Mouse (Mus musculus): ENCODE data around the gene Cacybp.

DNA sequence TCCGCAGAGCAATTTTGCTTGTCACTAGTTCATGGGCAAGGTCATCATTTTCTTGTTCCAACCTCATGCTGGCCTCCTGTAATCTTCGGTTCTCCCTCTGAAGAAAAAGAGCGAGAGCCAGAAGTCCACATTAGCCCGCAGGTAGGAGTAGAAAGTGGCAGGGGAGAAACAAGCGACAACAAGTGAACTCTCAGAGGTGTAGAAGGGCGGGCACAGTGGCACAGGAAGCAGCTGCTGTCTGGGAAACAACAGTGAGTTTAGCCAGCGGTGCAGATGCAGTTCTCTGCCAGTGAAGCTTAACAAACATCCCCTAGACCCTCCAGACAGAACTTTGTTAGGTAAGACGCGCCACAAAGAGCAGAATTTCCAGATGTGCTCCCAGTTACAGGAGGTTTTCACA is 34.8 kb upstream of the Cacybp start:
- no peak for TF ChIP-seq CTCF (IDR thresholded peaks at IDR 0.05; ENCODE audit: low read depth)
- no peak for TF ChIP-seq EP300 (IDR thresholded peaks at IDR 0.05; ENCODE audit: low read depth)

Measured in heart, postnatal 0 days (tissue).